Mouse (Mus musculus) embryonic facial prominence, embryonic 13.5 days (tissue): ENCODE measurements at regions not wholly inside any gene's neighbourhood (a gene's known extent, or its start where the extent isn't known, plus 50 kb on each side); places are given as distances from the start of the nearest gene placed in this dataset.
A peak's percentile ranks its signal among the peaks of the same experiment; 100 is the strongest.

Source experiments
- ATAC-seq: fragments of 200-750 bp; cut with Nextera tagmentation; 2 replicates; pipeline ENCODE4 v1.8.0; 2017; ENCODE audit warnings: low read depth; ENCODE audit not compliant: insufficient number of reproducible peaks, insufficient read depth, low FRiP score, low TSS enrichment
- H3K27ac ChIP-seq: fragments of 300-500 bp; sonication (generic); 2 replicates; pipeline ENCODE4 v1.5.1; 2015; ENCODE audit warnings: moderate library complexity, mild to moderate bottlenecking, inconsistent platforms
- H3K27me3 ChIP-seq: fragments of 300-500 bp; sonication (generic); 2 replicates; pipeline ENCODE4 v1.6.1; 2015; ENCODE audit warnings: mild to moderate bottlenecking, inconsistent platforms
- H3K36me3 ChIP-seq: fragments of 300-500 bp; sonication (generic); 2 replicates; pipeline ENCODE4 v1.6.1; 2015; ENCODE audit warnings: mild to moderate bottlenecking, inconsistent platforms
- H3K4me1 ChIP-seq: fragments of 300-500 bp; sonication (generic); 2 replicates; pipeline ENCODE4 v1.6.1; 2015; ENCODE audit warnings: inconsistent platforms
- H3K4me2 ChIP-seq: fragments of 300-500 bp; sonication (generic); 2 replicates; pipeline ENCODE4 v1.6.1; 2015; ENCODE audit warnings: moderate library complexity, mild to moderate bottlenecking, inconsistent platforms
- H3K4me3 ChIP-seq: fragments of 300-500 bp; sonication (generic); 2 replicates; pipeline ENCODE4 v1.5.1; 2015; ENCODE audit warnings: mild to moderate bottlenecking, inconsistent platforms
- H3K9ac ChIP-seq: fragments of 300-500 bp; sonication (generic); 2 replicates; pipeline ENCODE4 v1.6.1; 2015; ENCODE audit warnings: mild to moderate bottlenecking, inconsistent platforms
- H3K9me3 ChIP-seq: fragments of 300-500 bp; sonication (generic); 2 replicates; pipeline ENCODE4 v1.6.1; 2016; ENCODE audit warnings: inconsistent platforms
- WGBS: fragments of 180-500 bp; shearing (Covaris S2); methylation state at CpG from one replicate; pipeline ENCODE4 v1.1.7; 2015; ENCODE audit warnings: mixed read lengths; 5-methylcytosine and 5-hydroxymethylcytosine counted together

DNA sequence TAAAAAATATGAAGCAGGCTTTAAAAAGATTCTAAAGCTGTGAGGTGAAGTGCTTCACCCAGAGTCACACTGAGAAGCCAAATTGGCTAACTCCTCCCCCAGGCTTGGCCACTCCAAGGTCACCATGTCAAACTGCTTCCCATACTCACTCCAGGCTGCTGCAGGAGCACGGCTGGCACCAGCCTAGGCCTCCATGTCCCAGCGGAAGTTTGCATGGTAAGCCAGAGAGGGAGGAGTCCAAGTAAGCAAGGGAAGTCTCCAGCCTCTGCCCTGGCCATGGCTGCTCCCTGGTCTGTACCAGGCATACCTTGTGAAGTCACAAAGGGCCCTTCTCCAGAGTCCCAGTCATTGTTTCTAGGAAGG lies 105.8 kb upstream of the Stx18 start:
- WGBS: 59% methylated on average over 2 of the region's 2 CpGs
- no peak overlapping the region for H3K9ac ChIP-seq
- H3K4me2 ChIP-seq: no peak overlapping the region
- no peak for ATAC-seq
- no peaks in the 10 kb centered on the region; the same call in 1 of the 2 replicates for H3K27me3 ChIP-seq
- H3K27ac ChIP-seq: 0 out of 2 replicates have a peak overlapping the region, but pooled peaks have one; percentile 51
- H3K4me1 ChIP-seq: peaks cover 16% of the 10 kb centered on the region
- H3K9me3 ChIP-seq: no peaks in the 10 kb centered on the region
- no peak overlapping the region for H3K4me3 ChIP-seq
- H3K36me3 ChIP-seq: no peaks in the 10 kb centered on the region

DNA sequence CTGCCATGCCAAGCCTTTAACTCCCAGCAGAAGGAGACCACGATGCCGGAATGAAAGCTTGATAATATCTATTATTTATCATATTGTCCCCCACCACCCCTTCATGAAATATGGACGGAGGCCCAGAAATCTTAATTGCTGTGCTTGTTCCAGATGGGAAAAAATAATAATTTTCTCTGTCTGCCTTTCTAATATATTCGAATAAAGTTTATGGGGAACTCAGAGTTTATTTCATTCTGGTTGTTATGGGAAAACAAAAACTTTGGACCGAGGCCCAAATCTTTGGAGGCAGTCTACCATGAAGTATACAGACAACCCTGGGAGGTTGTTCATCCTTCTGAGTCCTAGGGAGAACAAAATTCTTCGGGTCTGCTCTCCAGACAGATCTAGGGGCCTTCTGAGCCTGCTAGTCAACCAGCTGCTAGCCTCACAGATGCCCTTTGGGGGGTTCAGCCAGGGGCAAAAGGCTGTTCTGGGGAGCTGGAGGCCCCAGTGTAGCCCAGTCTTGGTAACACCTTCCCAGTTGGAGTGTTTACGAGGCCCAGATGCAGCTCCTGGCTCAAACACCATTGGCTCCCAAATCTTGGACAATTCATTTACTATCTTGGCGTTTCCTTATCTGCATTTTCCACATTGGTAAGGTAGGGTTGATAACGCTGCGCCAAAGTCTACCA lies 106.3 kb upstream of the Stx18 start:
- Histone ChIP-seq H3K36me3 (no peaks in the 10 kb centered on the region), H3K4me3 (no peak overlapping the region), H3K9ac (no peak overlapping the region), H3K27ac (0 out of 2 replicates have a peak overlapping the region, but pooled peaks have one; percentile 51), H3K27me3 (no peaks in the 10 kb centered on the region; the same call in 1 of the 2 replicates), H3K9me3 (no peaks in the 10 kb centered on the region), H3K4me1 (peaks cover 12% of the 10 kb centered on the region), H3K4me2 (no peak overlapping the region)
- 70% methylated on average over 10 of the region's 10 CpGs for WGBS
- ATAC-seq: no peak

DNA sequence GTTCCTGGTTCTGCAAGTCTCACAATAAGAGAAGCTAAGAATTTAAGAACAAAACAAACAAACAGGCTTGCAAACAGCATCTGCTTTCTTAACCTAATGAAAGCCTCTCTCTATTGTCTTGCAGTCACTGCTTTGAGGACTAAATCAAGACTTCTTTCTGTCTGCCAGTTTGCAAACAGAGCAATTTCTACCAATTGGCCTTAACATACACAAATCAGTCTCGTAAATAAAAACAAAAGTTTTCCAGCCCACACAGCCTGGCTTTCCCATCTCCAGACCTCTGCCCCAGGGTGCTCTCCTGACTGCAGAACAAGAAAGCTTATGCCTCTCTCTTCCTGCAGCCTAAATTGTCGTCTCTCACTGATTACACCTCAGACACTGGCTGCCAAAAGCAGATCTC lies 96.1 kb upstream of the Msx1 start:
- Histone ChIP-seq H3K27me3 (peaks cover 14% of the 10 kb centered on the region), H3K4me2 (no peak overlapping the region), H3K36me3 (no peaks in the 10 kb centered on the region), H3K4me1 (peaks cover 44% of the 10 kb centered on the region), H3K4me3 (no peak overlapping the region), H3K27ac (peak overlapping the region; percentile 65), H3K9ac (no peak overlapping the region), H3K9me3 (no peaks in the 10 kb centered on the region)
- 8% methylated on average over 2 of the region's 2 CpGs for WGBS
- ATAC-seq: no peak

DNA sequence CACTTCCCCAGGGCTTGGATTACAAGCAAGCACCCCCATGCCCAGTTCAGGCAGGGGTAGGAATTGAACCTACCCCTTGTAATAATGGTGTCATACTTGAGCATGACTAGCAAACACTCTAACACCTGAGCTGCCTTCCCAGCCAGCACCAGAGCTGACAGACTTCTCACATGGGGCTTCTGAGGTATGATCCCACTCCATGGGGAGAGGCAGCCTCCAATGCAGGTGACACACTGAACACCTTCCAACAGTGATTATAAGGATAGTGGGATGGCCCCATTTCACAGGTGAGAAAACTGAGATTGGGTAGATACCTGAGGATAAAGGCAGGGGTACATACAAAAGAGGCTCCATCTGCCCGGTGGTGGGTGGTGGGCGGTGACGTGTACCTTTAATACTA lies 94.7 kb upstream of the Msx1 start:
- Histone ChIP-seq H3K4me3 (no peak overlapping the region), H3K27ac (no peak overlapping the region; the same call in 1 of the 2 replicates), H3K27me3 (peaks cover 22% of the 10 kb centered on the region), H3K36me3 (no peaks in the 10 kb centered on the region), H3K9me3 (no peaks in the 10 kb centered on the region), H3K9ac (no peak overlapping the region), H3K4me2 (no peak overlapping the region), H3K4me1 (peaks cover 44% of the 10 kb centered on the region)
- WGBS: 64% methylated on average over 3 of the region's 3 CpGs
- ATAC-seq: no peak

DNA sequence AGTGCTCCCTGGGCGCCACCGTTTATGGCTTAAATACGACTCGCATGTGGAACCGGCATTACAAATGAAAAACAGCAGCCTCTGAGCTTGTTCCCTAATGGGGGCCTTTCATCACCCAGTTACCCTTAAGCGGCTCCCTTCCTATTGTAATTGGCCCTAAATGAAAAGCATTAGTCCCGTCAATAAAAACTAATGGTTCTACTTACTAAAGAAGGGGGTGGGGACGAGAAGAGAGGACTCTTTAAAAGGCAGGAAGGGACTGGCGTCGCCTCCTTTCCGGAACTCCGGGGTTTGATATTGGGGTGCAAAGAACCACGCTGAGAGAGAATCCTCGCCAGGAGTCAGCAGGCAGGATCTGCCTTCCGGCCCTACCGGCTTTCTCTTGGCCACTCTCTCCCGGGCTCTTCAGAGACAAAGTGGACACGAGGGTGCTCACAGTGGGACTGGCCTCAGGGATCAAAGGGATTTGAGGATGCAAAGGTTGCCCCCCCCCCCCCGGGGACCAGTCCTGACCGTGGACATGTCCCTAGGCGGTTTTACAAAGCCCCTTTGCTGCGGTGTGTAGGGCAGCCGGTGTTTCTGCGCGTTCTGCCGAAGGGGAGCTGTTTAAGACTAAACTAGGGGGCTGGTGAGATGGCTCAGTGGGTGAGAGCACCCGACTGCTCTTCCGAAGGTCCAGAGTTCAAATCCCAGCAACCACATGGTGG lies 93.8 kb upstream of the Msx1 start:
- H3K27me3 ChIP-seq: peaks cover 22% of the 10 kb centered on the region
- no peak for ATAC-seq
- peak overlapping the region; percentile 62 for H3K27ac ChIP-seq
- 2% methylated on average over 28 of the region's 28 CpGs for WGBS
- H3K36me3 ChIP-seq: no peaks in the 10 kb centered on the region
- no peaks in the 10 kb centered on the region for H3K9me3 ChIP-seq
- H3K9ac ChIP-seq: 0 out of 2 replicates have a peak overlapping the region, but pooled peaks have one; percentile 37
- peaks cover 44% of the 10 kb centered on the region for H3K4me1 ChIP-seq
- peak overlapping the region; percentile 25 for H3K4me3 ChIP-seq
- H3K4me2 ChIP-seq: peak overlapping the region; percentile 58

DNA sequence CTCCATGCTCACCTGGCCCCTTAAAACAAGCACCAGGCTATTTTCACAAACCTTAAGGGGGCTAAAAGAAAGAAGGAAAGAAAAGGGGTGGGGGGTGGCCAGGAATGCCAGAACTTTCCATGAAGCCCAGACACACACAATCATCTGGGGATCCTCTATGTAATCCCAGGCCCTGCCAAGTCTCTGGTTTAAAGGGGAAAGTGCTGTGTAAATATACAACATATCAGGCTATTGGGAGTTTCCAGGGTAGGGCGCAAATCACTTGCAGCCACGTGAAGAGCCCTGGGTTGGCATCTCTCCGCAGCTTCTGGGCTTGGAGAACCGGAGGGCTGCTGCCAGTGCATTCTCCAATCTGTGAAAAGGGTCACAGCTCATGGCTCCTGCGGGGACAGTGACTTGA lies 92.8 kb upstream of the Msx1 start:
- Histone ChIP-seq H3K27ac (peak overlapping the region; percentile 57), H3K4me3 (no peak overlapping the region), H3K4me1 (peaks cover 44% of the 10 kb centered on the region), H3K4me2 (peak overlapping the region; percentile 28; the same call in 1 of the 2 replicates), H3K36me3 (no peaks in the 10 kb centered on the region), H3K27me3 (peaks cover 22% of the 10 kb centered on the region; the same call in 1 of the 2 replicates), H3K9me3 (no peaks in the 10 kb centered on the region), H3K9ac (no peak overlapping the region)
- 10% methylated on average over 5 of the region's 5 CpGs for WGBS
- ATAC-seq: no peak

DNA sequence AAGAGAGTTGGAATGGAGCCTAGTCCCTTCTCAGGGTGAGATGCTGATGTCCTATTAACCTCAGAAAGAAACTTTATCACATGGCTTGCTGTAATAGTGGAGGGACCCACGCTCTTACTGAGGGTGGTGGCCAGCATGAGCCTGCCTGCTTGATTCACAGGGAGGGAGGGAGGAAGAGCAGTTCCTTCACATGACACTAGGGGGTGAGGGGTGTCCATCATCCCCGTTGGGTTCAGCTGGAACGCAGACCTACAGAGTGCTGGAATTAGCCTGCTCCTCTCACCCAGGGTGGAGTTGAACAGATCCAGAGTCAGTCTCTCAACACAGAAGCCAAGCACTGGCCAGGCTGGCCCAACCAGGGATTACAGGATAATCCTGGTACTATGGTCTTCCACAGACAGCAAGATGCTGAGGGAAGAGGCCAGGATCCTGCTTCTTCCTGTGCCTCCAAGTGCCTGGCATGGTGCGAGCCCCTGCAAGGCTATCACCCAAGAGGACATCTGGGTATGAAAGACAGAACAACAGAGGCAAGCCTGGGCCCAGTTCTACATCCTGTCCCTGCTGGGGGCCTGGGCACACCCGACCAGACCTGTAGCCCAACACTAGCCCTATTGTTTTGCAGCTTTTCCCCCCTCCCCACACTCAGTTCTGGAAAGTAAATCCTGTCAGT lies 80.4 kb upstream of the Msx1 start:
- no peak overlapping the region for H3K9ac ChIP-seq
- 38% methylated on average over 5 of the region's 5 CpGs for WGBS
- no peak overlapping the region for H3K4me2 ChIP-seq
- no peak overlapping the region for H3K27ac ChIP-seq
- H3K36me3 ChIP-seq: no peaks in the 10 kb centered on the region
- H3K4me1 ChIP-seq: peaks cover 43% of the 10 kb centered on the region
- peaks cover 57% of the 10 kb centered on the region for H3K27me3 ChIP-seq
- no peak overlapping the region for H3K4me3 ChIP-seq
- ATAC-seq: no peak
- no peaks in the 10 kb centered on the region; the same call in 1 of the 2 replicates for H3K9me3 ChIP-seq

DNA sequence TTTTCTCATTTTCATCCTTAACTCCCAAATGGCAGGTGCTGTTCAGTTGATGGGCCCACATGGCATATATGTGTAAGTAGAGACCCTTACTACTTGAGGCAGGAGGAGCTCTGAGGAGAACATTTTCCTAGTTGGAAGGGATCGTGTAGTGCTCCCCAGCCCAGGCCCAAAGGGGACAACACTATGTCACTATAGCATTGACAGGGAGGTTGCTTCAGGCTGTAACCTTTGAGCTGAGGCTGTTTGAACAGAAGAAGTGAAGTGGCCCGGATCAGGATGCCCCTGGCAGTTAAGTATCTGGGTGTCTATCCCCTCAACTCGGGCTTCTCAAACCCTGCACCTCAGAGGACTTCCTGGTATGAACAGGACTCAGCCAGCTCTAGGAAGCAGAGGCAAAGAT lies 79.5 kb upstream of the Msx1 start:
- H3K4me1 ChIP-seq: peaks cover 43% of the 10 kb centered on the region

DNA sequence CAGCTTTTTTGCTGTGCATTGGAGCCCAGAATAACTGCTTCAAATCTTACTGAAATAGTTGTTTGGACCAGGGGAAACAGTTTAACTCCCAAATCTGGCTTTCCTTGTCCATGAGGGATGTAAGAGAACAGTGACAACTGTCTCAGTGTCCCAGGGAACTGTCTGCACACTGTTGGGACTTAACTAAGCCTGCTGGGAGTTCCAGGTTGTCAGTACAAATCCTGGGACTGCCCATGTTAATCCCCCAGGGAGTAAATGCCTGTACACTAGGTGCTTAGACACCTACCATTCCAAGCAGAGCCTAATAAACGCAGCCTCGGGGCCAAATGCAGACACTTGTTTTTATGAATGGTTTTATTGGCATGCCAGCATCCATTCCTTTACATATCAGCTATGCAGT lies 78.4 kb upstream of the Msx1 start:
- Histone ChIP-seq H3K9me3 (no peaks in the 10 kb centered on the region), H3K9ac (no peak overlapping the region), H3K27ac (peak overlapping the region; percentile 62; the same call in 1 of the 2 replicates), H3K27me3 (peaks cover 66% of the 10 kb centered on the region), H3K4me3 (no peak overlapping the region), H3K4me1 (peaks cover 51% of the 10 kb centered on the region), H3K4me2 (peak overlapping the region; percentile 56; the same call in 1 of the 2 replicates), H3K36me3 (no peaks in the 10 kb centered on the region)
- WGBS: 44% methylated on average over 2 of the region's 2 CpGs
- ATAC-seq: no peak

More for the DNA sequence above, 79.5 kb upstream of the Msx1 start:
- 73% methylated on average over 3 of the region's 3 CpGs for WGBS
- Histone ChIP-seq H3K27ac (no peak overlapping the region), H3K4me2 (no peak overlapping the region), H3K27me3 (peaks cover 66% of the 10 kb centered on the region), H3K36me3 (no peaks in the 10 kb centered on the region), H3K9ac (no peak overlapping the region), H3K9me3 (no peaks in the 10 kb centered on the region), H3K4me3 (no peak overlapping the region)
- no peak for ATAC-seq

DNA sequence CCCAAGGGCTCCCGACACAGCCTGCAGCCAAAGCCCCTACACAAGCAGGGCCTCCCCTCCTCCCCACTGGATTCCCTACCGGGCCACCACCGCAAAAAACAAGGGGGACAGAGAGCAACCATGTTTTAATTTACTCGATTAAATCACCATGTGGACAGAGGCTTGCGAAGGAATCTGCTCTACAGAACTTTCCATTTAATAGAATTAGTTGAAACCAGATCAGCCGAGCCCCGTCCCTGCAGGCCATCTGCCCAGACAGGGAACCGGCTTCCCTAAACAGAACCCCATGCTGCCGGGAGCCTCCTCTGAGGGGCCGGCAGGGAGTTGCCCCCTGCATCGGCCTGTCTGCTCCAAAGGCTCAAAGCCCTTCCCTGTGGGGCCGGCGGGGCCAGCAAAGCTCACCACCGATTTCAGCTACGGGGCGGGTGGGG lies 77.5 kb upstream of the Msx1 start:
- H3K27me3 ChIP-seq: peaks cover 64% of the 10 kb centered on the region
- peaks cover 59% of the 10 kb centered on the region for H3K4me1 ChIP-seq
- peak overlapping the region; percentile 62 for H3K27ac ChIP-seq
- H3K9ac ChIP-seq: peak overlapping the region; percentile 23; the same call in 1 of the 2 replicates
- H3K4me3 ChIP-seq: peak overlapping the region; percentile 21
- WGBS: under 1% methylated on average over 16 of the region's 16 CpGs
- peak overlapping the region; percentile 56 for H3K4me2 ChIP-seq
- H3K9me3 ChIP-seq: no peaks in the 10 kb centered on the region
- no peaks in the 10 kb centered on the region for H3K36me3 ChIP-seq
- peak; percentile 54; the same call in 1 of the 2 replicates for ATAC-seq

DNA sequence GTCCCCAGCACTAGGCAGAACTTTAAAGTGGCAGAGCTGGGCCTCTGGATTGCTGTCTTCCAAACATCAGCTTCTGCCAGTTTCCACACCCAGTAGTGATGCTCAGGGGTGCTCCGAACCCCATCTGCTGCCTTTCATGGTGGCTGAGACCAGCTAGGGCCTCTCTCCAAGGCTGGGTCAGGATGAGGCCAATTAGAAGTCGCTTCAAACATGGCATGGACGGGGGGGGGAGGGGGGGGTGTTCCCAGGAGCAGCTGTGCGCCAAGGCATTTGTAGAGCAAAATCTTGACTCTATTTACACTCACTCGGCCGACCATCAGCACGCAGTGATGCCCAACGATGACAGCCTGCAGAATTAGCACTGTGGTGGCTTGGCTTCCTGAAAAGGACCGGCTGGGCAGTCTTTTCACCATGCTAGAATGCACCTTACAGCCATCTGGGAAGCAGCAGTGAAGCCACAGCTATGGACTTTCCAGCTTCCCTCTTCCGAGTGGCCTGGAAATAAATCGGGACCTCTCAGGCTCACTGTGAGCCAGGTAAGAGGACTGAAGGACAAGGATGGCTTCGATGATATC lies 73.7 kb upstream of the Msx1 start:
- WGBS: 49% methylated on average over 12 of the region's 12 CpGs
- ATAC-seq: no peak
- Histone ChIP-seq H3K9ac (no peak overlapping the region), H3K4me3 (no peak overlapping the region), H3K36me3 (no peaks in the 10 kb centered on the region), H3K9me3 (no peaks in the 10 kb centered on the region), H3K27me3 (peaks cover 54% of the 10 kb centered on the region), H3K4me2 (no peak overlapping the region), H3K27ac (peak overlapping the region; percentile 30; the same call in 1 of the 2 replicates), H3K4me1 (peaks cover 85% of the 10 kb centered on the region)
